Mouse (Mus musculus): ENCODE results near the gene Tfap4. TPM values are rescaled to one million over a fixed set of nuclear protein-coding genes. Genes with fewer than 3 reads are reported as not detected.

Tfap4 gene
- polyA plus RNA-seq (2015; fragmentation: Nextera tagmentation; extraction: Ambion mirVana): 5.6 and 8.1 TPM in 2 replicates

- WGBS: 1% methylated on average over 16 of the region's 17 CpGs
- no peaks in the 10 kb centered on the region for H3K9me3 ChIP-seq (replicated peaks; ENCODE audit: control insufficient read depth, low read length)
- peak; percentile 10 for ATAC-seq (replicated peaks; ENCODE audit: extremely low read depth, insufficient read depth, low FRiP score)
- H3K36me3 ChIP-seq (ENCODE audit: control insufficient read depth, insufficient read depth): no peaks in the 10 kb centered on the region
- H3K4me3 ChIP-seq (ENCODE audit: low read length): peak within 1 kb of the TSS; percentile 87
- H3K27ac ChIP-seq (ENCODE audit: low read length): peak within 1 kb of the TSS; percentile 90
- peak within 1 kb of the TSS; percentile 99 for H3K4me2 ChIP-seq (ENCODE audit: low read depth, low read length)
- peak within 1 kb of the TSS; percentile 85 for H3K9ac ChIP-seq (ENCODE audit: low read length)
- H3K4me1 ChIP-seq (ENCODE audit: control insufficient read depth, insufficient read depth, low read length): peaks cover 22% of the 10 kb centered on the region
- H3K27me3 ChIP-seq (ENCODE audit: control insufficient read depth, insufficient read depth, low read length): no peaks in the 10 kb centered on the region
These were observed at the start of gene Tfap4 for GRCm38 (mm10) chr16:4559715-4560144. Tfap4 (minus strand) TSS chr16:4559854.

GRCm38 (mm10) chr16:4608532-4609059 lies 48.9 kb upstream of the Tfap4 start:
- no peak overlapping the region for H3K27ac ChIP-seq (ENCODE audit: low read length)
- ATAC-seq (replicated peaks; ENCODE audit: extremely low read depth, insufficient read depth, low FRiP score): no peak
- WGBS: 77% methylated on average over 19 of the region's 19 CpGs
- H3K4me3 ChIP-seq (ENCODE audit: low read length): no peak overlapping the region
- no peaks in the 10 kb centered on the region for H3K9me3 ChIP-seq (replicated peaks; ENCODE audit: control insufficient read depth, low read length)
- peaks cover 24% of the 10 kb centered on the region for H3K36me3 ChIP-seq (ENCODE audit: control insufficient read depth, insufficient read depth)
- H3K4me1 ChIP-seq (ENCODE audit: control insufficient read depth, insufficient read depth, low read length): peaks cover 41% of the 10 kb centered on the region
- no peak overlapping the region for H3K9ac ChIP-seq (ENCODE audit: low read length)
- no peak overlapping the region for H3K4me2 ChIP-seq (ENCODE audit: low read depth, low read length)
- H3K27me3 ChIP-seq (ENCODE audit: control insufficient read depth, insufficient read depth, low read length): no peaks in the 10 kb centered on the region

- Histone ChIP-seq H3K9ac (ENCODE audit: low read length) (peak overlapping the region; percentile 16; the same call in 1 of the 2 replicates), H3K4me2 (ENCODE audit: low read depth, low read length) (no peak overlapping the region), H3K9me3 (replicated peaks; ENCODE audit: control insufficient read depth, low read length) (no peaks in the 10 kb centered on the region), H3K27ac (ENCODE audit: low read length) (peak overlapping the region; percentile 58; the same call in 1 of the 2 replicates), H3K4me3 (ENCODE audit: low read length) (no peak overlapping the region), H3K36me3 (ENCODE audit: control insufficient read depth, insufficient read depth) (peaks cover 19% of the 10 kb centered on the region), H3K4me1 (ENCODE audit: control insufficient read depth, insufficient read depth, low read length) (peaks cover 48% of the 10 kb centered on the region), H3K27me3 (ENCODE audit: control insufficient read depth, insufficient read depth, low read length) (no peaks in the 10 kb centered on the region)
- 45% methylated on average over 9 of the region's 9 CpGs for WGBS
- ATAC-seq (replicated peaks; ENCODE audit: extremely low read depth, insufficient read depth, low FRiP score): 0 out of 2 replicates have a peak, but pooled peaks have one; percentile 25
These were observed 48.3 kb upstream of the Tfap4 start for GRCm38 (mm10) chr16:4607818-4608531.

GRCm38 (mm10) chr16:4606431-4607084 lies 46.9 kb upstream of the Tfap4 start:
- H3K4me2 ChIP-seq (ENCODE audit: low read depth, low read length): no peak overlapping the region
- H3K4me3 ChIP-seq (ENCODE audit: low read length): no peak overlapping the region
- no peaks in the 10 kb centered on the region for H3K27me3 ChIP-seq (ENCODE audit: control insufficient read depth, insufficient read depth, low read length)
- peaks cover 12% of the 10 kb centered on the region for H3K36me3 ChIP-seq (ENCODE audit: control insufficient read depth, insufficient read depth)
- H3K27ac ChIP-seq (ENCODE audit: low read length): peak overlapping the region; percentile 58
- ATAC-seq (replicated peaks; ENCODE audit: extremely low read depth, insufficient read depth, low FRiP score): peak; percentile 23; the same call in 1 of the 2 replicates
- 0 out of 2 replicates have a peak overlapping the region, but pooled peaks have one; percentile 38 for H3K9ac ChIP-seq (ENCODE audit: low read length)
- WGBS: 20% methylated on average over 5 of the region's 5 CpGs
- no peaks in the 10 kb centered on the region for H3K9me3 ChIP-seq (replicated peaks; ENCODE audit: control insufficient read depth, low read length)
- H3K4me1 ChIP-seq (ENCODE audit: control insufficient read depth, insufficient read depth, low read length): peaks cover 60% of the 10 kb centered on the region

GRCm38 (mm10) chr16:4605514-4606131 lies 46.0 kb upstream of the Tfap4 start:
- H3K36me3 ChIP-seq (ENCODE audit: control insufficient read depth, insufficient read depth): peaks cover 5% of the 10 kb centered on the region; the same call in 1 of the 2 replicates
- peaks cover 69% of the 10 kb centered on the region for H3K4me1 ChIP-seq (ENCODE audit: control insufficient read depth, insufficient read depth, low read length)
- WGBS: 69% methylated on average over 13 of the region's 13 CpGs
- H3K27me3 ChIP-seq (ENCODE audit: control insufficient read depth, insufficient read depth, low read length): no peaks in the 10 kb centered on the region
- H3K9ac ChIP-seq (ENCODE audit: low read length): no peak overlapping the region; the same call in 1 of the 2 replicates
- H3K4me2 ChIP-seq (ENCODE audit: low read depth, low read length): no peak overlapping the region
- H3K27ac ChIP-seq (ENCODE audit: low read length): peak overlapping the region; percentile 43
- no peaks in the 10 kb centered on the region for H3K9me3 ChIP-seq (replicated peaks; ENCODE audit: control insufficient read depth, low read length)
- H3K4me3 ChIP-seq (ENCODE audit: low read length): no peak overlapping the region
- no peak for ATAC-seq (replicated peaks; ENCODE audit: extremely low read depth, insufficient read depth, low FRiP score)

GRCm38 (mm10) chr16:4604293-4604837 lies 44.7 kb upstream of the Tfap4 start:
- no peak overlapping the region for H3K4me3 ChIP-seq (ENCODE audit: low read length)
- 61% methylated on average over 11 of the region's 11 CpGs for whole genome bisulfite sequencing
- peak overlapping the region; percentile 61; the same call in 1 of the 2 replicates for H3K9ac ChIP-seq (ENCODE audit: low read length)
- H3K4me2 ChIP-seq (ENCODE audit: low read depth, low read length): no peak overlapping the region
- ATAC-seq (replicated peaks; ENCODE audit: extremely low read depth, insufficient read depth, low FRiP score): no peak
- peaks cover 5% of the 10 kb centered on the region; the same call in 1 of the 2 replicates for H3K36me3 ChIP-seq (ENCODE audit: control insufficient read depth, insufficient read depth)
- H3K27ac ChIP-seq (ENCODE audit: low read length): peak overlapping the region; percentile 85
- H3K9me3 ChIP-seq (replicated peaks; ENCODE audit: control insufficient read depth, low read length): no peaks in the 10 kb centered on the region
- peaks cover 80% of the 10 kb centered on the region for H3K4me1 ChIP-seq (ENCODE audit: control insufficient read depth, insufficient read depth, low read length)
- H3K27me3 ChIP-seq (ENCODE audit: control insufficient read depth, insufficient read depth, low read length): no peaks in the 10 kb centered on the region

- 56% methylated on average over 1 of the region's 1 CpGs for WGBS
- no peaks in the 10 kb centered on the region; the same call in 1 of the 2 replicates for H3K36me3 ChIP-seq (ENCODE audit: control insufficient read depth, insufficient read depth)
- peak overlapping the region; percentile 8; the same call in 1 of the 2 replicates for H3K4me2 ChIP-seq (ENCODE audit: low read depth, low read length)
- peaks cover 89% of the 10 kb centered on the region for H3K4me1 ChIP-seq (ENCODE audit: control insufficient read depth, insufficient read depth, low read length)
- peak overlapping the region; percentile 61 for H3K9ac ChIP-seq (ENCODE audit: low read length)
- no peak overlapping the region for H3K4me3 ChIP-seq (ENCODE audit: low read length)
- no peak for ATAC-seq (replicated peaks; ENCODE audit: extremely low read depth, insufficient read depth, low FRiP score)
- H3K9me3 ChIP-seq (replicated peaks; ENCODE audit: control insufficient read depth, low read length): no peaks in the 10 kb centered on the region
- H3K27me3 ChIP-seq (ENCODE audit: control insufficient read depth, insufficient read depth, low read length): no peaks in the 10 kb centered on the region
- H3K27ac ChIP-seq (ENCODE audit: low read length): peak overlapping the region; percentile 85
These were observed 43.8 kb upstream of the Tfap4 start for GRCm38 (mm10) chr16:4603453-4603837.

GRCm38 (mm10) chr16:4602766-4603452 lies 43.3 kb upstream of the Tfap4 start:
- Histone ChIP-seq H3K36me3 (ENCODE audit: control insufficient read depth, insufficient read depth) (no peaks in the 10 kb centered on the region), H3K4me1 (ENCODE audit: control insufficient read depth, insufficient read depth, low read length) (peaks cover 92% of the 10 kb centered on the region), H3K27ac (ENCODE audit: low read length) (peak overlapping the region; percentile 85), H3K9me3 (replicated peaks; ENCODE audit: control insufficient read depth, low read length) (no peaks in the 10 kb centered on the region), H3K4me2 (ENCODE audit: low read depth, low read length) (peak overlapping the region; percentile 8), H3K27me3 (ENCODE audit: control insufficient read depth, insufficient read depth, low read length) (no peaks in the 10 kb centered on the region), H3K9ac (ENCODE audit: low read length) (peak overlapping the region; percentile 61), H3K4me3 (ENCODE audit: low read length) (no peak overlapping the region)
- peak; percentile 53 for ATAC-seq (replicated peaks; ENCODE audit: extremely low read depth, insufficient read depth, low FRiP score)
- WGBS: 11% methylated on average over 7 of the region's 7 CpGs
